Mouse (Mus musculus): ENCODE results near the gene Gm17490. TPM values are rescaled to one million over a fixed set of nuclear protein-coding genes. Genes with fewer than 3 reads are reported as not detected.
"Not testable (repeated sequence)": the region's sequence is repeated elsewhere in the genome, so short reads cannot be mapped to it uniquely, and the experiment has no call there.

Gm17490 gene
- total RNA-seq, 2 experiments from 2014 or later = not detected

DNA sequence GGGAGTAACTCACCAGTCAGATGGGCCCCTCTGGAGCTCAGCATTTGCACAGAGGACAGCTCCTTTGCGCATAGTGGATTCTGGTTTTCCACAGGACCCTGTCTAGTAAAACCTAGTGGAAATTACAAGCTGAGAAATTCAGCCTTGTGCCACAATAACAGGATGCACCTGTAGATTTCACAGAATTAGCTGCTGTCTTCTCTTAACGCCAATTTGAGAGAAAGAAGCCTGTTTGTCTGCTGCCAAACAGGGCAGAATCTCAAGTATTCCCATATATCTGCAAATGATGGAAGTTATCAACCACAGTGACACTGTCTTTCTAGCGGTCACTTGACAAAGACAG is 10.0 kb upstream of the Gm17490 start:
- no peak for ATAC-seq (replicated peaks; ENCODE audit: low FRiP score, low TSS enrichment, poor library complexity, severe bottlenecking)

DNA sequence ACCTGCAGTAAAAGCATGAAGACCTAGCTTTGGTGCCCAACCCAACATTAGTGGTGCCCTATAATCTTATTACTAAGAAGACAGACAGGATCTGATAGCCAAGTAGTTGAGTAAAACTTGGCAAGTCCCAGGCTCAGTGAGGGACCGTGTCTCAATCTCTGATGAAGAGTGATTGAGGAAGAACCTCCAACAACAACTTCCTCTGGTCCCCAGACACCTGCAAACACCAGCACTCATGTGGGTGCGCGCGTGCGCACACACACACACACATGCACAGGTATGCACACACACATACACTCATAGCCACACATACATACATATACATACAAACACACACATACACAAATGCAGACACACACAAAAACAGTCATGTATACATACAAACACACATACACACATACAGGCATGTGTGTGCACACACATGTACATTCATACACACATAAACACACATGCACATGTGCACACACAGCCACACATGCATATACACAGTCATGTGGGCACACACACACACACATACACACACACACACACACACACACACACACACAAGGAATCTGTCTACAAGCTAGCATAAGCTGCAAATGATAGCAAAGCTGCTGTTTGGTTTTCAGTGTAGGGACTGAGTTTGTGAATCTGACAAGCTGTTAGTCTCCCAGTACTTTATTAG is 9.5 kb upstream of the Gm17490 start:
- ATAC-seq (replicated peaks; ENCODE audit: low FRiP score, low TSS enrichment, poor library complexity, severe bottlenecking) = no peak

DNA sequence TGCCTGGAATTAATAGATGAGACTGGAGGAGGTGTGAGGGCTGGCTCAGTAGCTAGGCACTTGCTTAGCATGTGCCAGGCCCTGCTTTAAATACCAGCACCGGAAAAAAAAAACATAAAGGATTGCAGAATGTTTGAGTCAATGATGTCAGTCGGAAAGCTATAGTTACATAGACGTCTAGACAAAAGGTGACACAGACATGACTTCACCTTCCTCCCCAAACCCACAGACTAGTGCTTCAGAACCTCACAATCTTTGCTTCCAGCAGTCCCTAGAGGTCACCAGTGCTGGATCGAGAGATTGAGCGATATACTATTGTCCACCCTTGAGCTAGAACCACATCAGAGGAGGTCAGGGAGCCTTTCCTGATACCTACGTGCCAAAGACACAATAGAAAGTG is 9.0 kb upstream of the Gm17490 start:
- ATAC-seq (replicated peaks; ENCODE audit: low FRiP score, low TSS enrichment, poor library complexity, severe bottlenecking) = no peak

- ATAC-seq (replicated peaks; ENCODE audit: low FRiP score, low TSS enrichment, poor library complexity, severe bottlenecking) = no peak
Observed at GRCm38 (mm10) chr2:11623726-11624125, 2.3 kb downstream of the Gm17490 start.

DNA sequence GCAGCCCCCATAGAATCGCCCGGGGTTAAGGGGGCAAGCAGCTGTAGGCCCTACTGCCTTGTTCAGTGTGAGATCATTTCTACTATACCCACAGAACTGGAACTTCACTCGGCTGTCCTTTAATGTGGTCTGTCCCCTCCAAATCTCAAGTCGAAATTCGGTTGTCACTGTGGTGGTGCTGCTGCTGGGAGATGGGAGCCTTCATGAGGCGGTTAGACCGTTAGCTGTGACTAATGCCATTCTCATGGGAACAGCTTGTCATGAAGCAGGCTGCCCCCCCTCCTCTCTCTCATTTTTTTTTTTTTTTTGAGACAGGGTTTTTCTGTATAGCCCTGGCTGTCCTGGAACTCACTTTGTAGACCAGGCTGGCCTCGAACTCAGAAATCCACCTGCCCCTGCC is 2.9 kb downstream of the Gm17490 start:
- no peak for ATAC-seq (replicated peaks; ENCODE audit: low FRiP score, low TSS enrichment, poor library complexity, severe bottlenecking)

GRCm38 (mm10) chr2:11619598-11619997 is 6.5 kb downstream of the Gm17490 start:
- ATAC-seq (replicated peaks; ENCODE audit: low FRiP score, low TSS enrichment, poor library complexity, severe bottlenecking) = no peak

DNA sequence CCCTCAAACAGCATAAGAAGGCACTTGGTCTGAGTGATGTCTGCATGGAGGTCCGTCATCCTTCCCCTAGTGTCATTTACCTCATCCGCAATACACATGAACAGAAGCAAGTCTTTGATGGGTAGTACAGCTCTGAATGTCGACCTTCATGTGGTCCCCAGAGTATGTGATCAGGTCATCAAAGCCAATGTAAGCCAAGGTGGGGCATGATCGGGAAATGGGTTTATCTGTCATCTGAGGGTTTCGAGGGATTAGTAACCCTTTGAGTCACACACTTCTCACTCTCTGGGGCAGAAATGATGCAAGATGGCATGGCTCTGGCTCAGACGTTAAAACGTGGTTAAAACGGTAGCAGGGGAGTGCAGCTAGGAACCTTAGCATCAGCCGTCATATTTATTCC is 9.2 kb downstream of the Gm17490 start:
- ATAC-seq (replicated peaks; ENCODE audit: low FRiP score, low TSS enrichment, poor library complexity, severe bottlenecking) = no peak

DNA sequence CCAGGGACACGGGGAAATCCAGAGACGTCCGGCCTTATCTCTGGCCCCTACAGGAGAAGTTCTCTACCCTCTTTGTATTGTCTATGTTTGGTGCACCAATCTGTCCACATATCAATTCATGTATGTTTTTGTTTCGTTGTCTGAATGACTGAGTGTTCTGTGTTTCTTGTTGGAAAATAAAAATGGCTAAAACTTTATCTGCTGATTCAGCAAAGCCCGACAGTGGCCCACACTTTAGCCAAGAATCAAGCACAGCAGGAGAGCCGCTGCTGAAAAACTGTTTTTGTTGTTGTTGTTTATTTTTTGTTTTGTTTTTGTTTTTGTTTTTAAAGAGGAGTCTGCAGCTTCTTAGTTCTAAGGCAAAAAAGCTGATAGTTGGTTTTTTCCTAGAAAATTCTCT is 13.1 kb downstream of the Gm17490 start:
- ATAC-seq (replicated peaks; ENCODE audit: low FRiP score, low TSS enrichment, poor library complexity, severe bottlenecking) = not testable (repeated sequence)

DNA sequence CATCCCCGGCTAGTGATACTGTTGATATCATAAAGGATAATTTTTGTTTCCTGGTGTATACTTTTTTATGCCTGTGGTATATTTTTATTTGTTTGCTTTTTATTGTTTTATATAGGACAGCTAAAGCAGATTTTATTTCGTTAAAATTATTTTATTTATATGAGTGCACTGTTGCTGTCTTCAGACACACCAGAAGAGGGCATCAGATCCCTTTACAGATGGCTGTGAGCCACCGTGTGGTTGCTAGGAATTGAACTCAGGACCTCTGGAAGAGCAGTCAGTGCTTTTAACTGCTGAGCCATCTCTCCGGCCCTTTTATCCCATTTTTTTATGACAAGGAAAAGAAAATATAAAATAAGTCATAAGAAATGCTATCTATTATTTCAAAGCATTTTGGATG is 19.3 kb downstream of the Gm17490 start:
- ATAC-seq (replicated peaks; ENCODE audit: low FRiP score, low TSS enrichment, poor library complexity, severe bottlenecking) = not testable (repeated sequence)

GRCm38 (mm10) chr2:11604911-11605310 is 21.2 kb downstream of the Gm17490 start:
- no peak for ATAC-seq (replicated peaks; ENCODE audit: low FRiP score, low TSS enrichment, poor library complexity, severe bottlenecking)

- no peak for ATAC-seq (replicated peaks; ENCODE audit: low FRiP score, low TSS enrichment, poor library complexity, severe bottlenecking)
Observed at GRCm38 (mm10) chr2:11604053-11604452, 22.0 kb downstream of the Gm17490 start, which contains the start of gene Rbm17. Gene Rbm17 (minus strand): TSS chr2:11604153.

DNA sequence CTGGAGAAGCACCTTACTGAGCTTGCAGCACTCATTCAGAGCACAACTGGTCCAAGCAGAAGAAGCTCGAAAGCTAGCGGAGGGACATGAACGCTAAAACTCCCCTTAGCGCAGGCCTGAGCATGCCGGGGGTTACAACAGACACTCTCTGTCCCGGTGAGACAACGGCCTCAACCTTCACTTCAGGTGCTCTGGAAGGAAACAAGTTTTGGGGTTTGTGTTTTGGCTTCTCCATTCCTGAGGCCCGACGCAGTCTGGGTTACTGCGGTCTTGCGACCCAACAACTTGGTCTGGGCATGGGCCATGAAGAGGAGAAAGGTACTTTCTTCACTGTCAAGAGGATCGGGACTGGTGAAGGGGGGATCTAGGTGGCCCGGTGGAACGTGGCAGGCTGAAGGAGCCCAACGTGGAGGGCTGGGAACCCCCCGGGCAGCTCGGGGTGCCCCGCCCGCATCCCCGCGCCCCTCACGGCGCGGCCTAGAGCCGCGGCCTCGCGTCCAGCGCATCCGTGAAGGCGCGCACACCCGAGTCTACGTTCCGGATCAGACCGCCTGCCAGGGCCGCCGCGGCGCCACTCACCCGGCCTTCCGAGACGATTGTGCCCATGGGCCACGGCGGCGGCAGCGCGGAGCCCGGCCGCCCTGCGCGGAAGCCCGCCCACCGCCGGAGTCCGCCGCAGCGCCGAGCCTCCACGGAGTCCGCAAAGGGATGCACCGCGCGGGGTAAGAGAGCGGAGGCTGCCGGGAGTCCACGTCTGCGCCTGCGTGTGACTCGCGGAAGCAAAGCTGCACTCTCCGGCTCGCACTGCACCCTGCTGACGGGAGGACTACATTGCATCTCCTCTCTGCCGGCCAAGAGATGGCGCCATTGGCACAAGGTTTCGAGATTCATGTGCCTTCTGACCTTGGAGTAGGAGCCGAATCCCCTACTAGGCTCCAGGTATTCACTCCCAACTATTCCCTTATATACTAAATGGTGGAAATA is 23.3 kb downstream of the Gm17490 start:
- ATAC-seq (replicated peaks; ENCODE audit: low FRiP score, low TSS enrichment, poor library complexity, severe bottlenecking) = peak; percentile 98

- ATAC-seq (replicated peaks; ENCODE audit: low FRiP score, low TSS enrichment, poor library complexity, severe bottlenecking) = no peak
Observed at GRCm38 (mm10) chr2:11601795-11602194, 24.3 kb downstream of the Gm17490 start.

- no peak for ATAC-seq (replicated peaks; ENCODE audit: low FRiP score, low TSS enrichment, poor library complexity, severe bottlenecking)
Observed at GRCm38 (mm10) chr2:11597906-11598305, 28.2 kb downstream of the Gm17490 start.

- no peak for ATAC-seq (replicated peaks; ENCODE audit: low FRiP score, low TSS enrichment, poor library complexity, severe bottlenecking)
Observed at GRCm38 (mm10) chr2:11596690-11597089, 29.4 kb downstream of the Gm17490 start.

DNA sequence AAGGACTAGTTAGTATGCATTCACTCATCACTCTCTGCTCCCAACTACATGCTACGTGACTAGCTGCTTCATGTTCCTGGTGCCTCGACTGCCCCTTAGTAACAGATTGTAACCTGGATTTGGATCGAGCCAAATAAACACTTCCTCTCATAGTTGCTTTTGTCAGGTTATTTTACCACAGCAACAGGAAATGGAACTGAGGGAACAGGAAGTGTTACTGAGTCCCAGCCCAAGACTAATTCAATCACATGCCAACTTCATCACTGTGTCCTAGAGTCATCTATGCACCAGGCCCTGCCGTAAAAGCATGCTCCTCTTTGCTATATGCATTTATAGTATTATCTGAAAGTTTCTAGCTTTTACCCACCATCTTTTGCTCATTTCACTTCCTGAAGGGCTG is 38.1 kb downstream of the Gm17490 start:
- ATAC-seq (replicated peaks; ENCODE audit: low FRiP score, low TSS enrichment, poor library complexity, severe bottlenecking) = no peak

DNA sequence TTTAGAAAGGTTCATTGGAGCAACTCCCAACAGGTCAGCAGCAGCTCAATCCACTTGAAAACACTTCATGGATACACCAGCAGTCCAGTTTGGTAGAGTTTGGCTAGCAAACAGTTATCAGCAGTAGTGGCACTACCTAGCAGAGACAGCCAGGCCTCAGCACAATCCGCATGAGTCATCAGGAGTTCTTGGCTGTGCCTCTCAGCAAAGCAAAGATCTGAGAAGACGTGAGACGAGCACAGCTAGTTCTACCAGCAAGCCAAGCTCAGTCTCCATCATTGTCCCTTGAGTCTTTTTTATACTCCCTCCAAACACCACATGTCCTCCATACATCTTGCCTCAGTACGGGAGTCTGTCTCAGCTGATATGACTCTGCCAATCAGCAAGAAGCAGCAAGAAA is 46.7 kb downstream of the Gm17490 start:
- no peak for ATAC-seq (replicated peaks; ENCODE audit: low FRiP score, low TSS enrichment, poor library complexity, severe bottlenecking)

GRCm38 (mm10) chr2:11578187-11578586 is 47.9 kb downstream of the Gm17490 start:
- ATAC-seq (replicated peaks; ENCODE audit: low FRiP score, low TSS enrichment, poor library complexity, severe bottlenecking) = no peak

Data from megakaryocyte-erythroid progenitor cell, adult 5-6 weeks (primary cell).